Mouse (Mus musculus) brain, embryonic 14.5 days (tissue): ENCODE measurements around the gene Uck2.

Experiments used
- CTCF ChIP-seq: fragments of 200-500 bp; IDR thresholded peaks from 2 replicates; pipeline ENCODE4 v1.5.1; 2012; ENCODE audit warnings: inconsistent platforms, mild to moderate bottlenecking, moderate library complexity, borderline replicate concordance; ENCODE audit not compliant: insufficient read depth, insufficient read length; ENCODE audit errors: extremely low read depth
- POLR2A ChIP-seq: fragments of 200-500 bp; IDR thresholded peaks from 2 replicates; pipeline ENCODE4 v1.6.1; 2012; ENCODE audit warnings: mild to moderate bottlenecking, inconsistent platforms, borderline replicate concordance; ENCODE audit not compliant: poor library complexity, insufficient read depth, insufficient read length, severe bottlenecking; ENCODE audit errors: extremely low read depth

DNA sequence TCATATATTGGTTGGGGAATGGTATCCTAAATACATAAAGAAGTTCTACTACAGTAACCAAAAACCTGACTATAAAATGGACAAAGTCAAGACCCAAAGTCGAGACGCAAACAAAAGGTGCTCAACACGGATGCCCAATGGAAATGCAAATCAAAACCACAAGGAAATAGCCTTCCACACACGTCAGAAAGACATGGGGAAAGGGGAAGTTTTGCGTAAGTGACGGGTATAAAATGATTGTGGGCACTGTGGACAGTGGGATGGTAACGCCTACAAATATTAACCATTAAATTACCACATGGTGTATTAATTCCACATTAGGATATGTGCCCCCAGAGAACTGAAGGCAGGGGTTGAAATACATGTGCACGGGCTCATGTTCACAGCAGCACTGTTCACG is 38.8 kb downstream of the Uck2 start:
- TF ChIP-seq CTCF (no peak), POLR2A (no peak)
